Mouse (Mus musculus) stomach, postnatal 0 days (tissue): ENCODE data around the gene Hacl1. TPM values are rescaled to one million over a fixed set of nuclear protein-coding genes. Genes with fewer than 3 reads are reported as not detected.

Experiments used
- ATAC-seq: fragments of 200-750 bp; cut with Nextera tagmentation; 2 replicates; pipeline ENCODE4 v1.8.0; 2017; ENCODE audit not compliant: low FRiP score, low TSS enrichment
- DNase-seq: peaks from one replicate; pipeline ENCODE4 v3.0.0-alpha.2; 2016; ENCODE audit warnings: low spot score
- H3K27ac ChIP-seq: fragments of 300-500 bp; sonication (generic); replicated peaks from 2 replicates; pipeline ENCODE4 v1.5.1; 2014; ENCODE audit warnings: mild to moderate bottlenecking, control low read depth
- H3K27me3 ChIP-seq: fragments of 300-500 bp; sonication (generic); 2 replicates; pipeline ENCODE4 v1.6.1; 2014; ENCODE audit warnings: low read length; ENCODE audit not compliant: control insufficient read depth, insufficient read depth
- H3K36me3 ChIP-seq: fragments of 300-500 bp; sonication (generic); 2 replicates; pipeline ENCODE4 v1.6.1; 2014; ENCODE audit warnings: low read length, mixed read lengths; ENCODE audit not compliant: control insufficient read depth, insufficient read depth
- H3K4me1 ChIP-seq: fragments of 300-500 bp; sonication (generic); replicated peaks from 2 replicates; pipeline ENCODE4 v1.6.1; 2014; ENCODE audit warnings: antibody characterized with exemption; ENCODE audit not compliant: control insufficient read depth, insufficient read depth
- H3K4me2 ChIP-seq: fragments of 300-500 bp; sonication (generic); replicated peaks from 2 replicates; pipeline ENCODE4 v1.6.1; 2014; ENCODE audit warnings: low read depth, mild to moderate bottlenecking, control low read depth, moderate library complexity
- H3K4me3 ChIP-seq: fragments of 300-500 bp; sonication (generic); 2 replicates; pipeline ENCODE4 v1.5.1; 2014; ENCODE audit warnings: low read depth, low read length, control low read depth
- H3K9ac ChIP-seq: fragments of 300-500 bp; sonication (generic); 2 replicates; pipeline ENCODE4 v1.6.1; 2014; ENCODE audit warnings: mild to moderate bottlenecking, low read length, control low read depth, mixed read lengths
- H3K9me3 ChIP-seq: fragments of 300-500 bp; sonication (generic); 2 replicates; pipeline ENCODE4 v1.6.1; 2016; ENCODE audit warnings: low read length; ENCODE audit not compliant: control insufficient read depth
- CTCF ChIP-seq: IDR thresholded peaks from 2 replicates; pipeline ENCODE4 v1.5.1; 2016; ENCODE audit warnings: antibody characterized with exemption, low read depth, mild to moderate bottlenecking, moderate library complexity
- EP300 ChIP-seq: optimal IDR thresholded peaks from 2 replicates; pipeline ENCODE3; 2016; ENCODE audit warnings: antibody characterized with exemption
- WGBS: fragments of 180-500 bp; shearing (Covaris S2); extraction: QIAGEN DNeasy Blood & Tissue Kit; methylation state at CpG from one replicate; pipeline ENCODE4 v1.1.7; 2014; 5-methylcytosine and 5-hydroxymethylcytosine counted together
- polyA plus RNA-seq: library from polyadenylated mRNA; unstranded; fragments of >200 nt; fragmentation: Nextera tagmentation; extraction: Ambion mirVana; gene quantifications from 2 replicates; pipeline ENCODE4 v1.2.1, GENCODE M21; 2015

The Hacl1 gene
- polyA plus RNA-seq, 1 experiment from 2014 or later, result 10.9 TPM

DNA sequence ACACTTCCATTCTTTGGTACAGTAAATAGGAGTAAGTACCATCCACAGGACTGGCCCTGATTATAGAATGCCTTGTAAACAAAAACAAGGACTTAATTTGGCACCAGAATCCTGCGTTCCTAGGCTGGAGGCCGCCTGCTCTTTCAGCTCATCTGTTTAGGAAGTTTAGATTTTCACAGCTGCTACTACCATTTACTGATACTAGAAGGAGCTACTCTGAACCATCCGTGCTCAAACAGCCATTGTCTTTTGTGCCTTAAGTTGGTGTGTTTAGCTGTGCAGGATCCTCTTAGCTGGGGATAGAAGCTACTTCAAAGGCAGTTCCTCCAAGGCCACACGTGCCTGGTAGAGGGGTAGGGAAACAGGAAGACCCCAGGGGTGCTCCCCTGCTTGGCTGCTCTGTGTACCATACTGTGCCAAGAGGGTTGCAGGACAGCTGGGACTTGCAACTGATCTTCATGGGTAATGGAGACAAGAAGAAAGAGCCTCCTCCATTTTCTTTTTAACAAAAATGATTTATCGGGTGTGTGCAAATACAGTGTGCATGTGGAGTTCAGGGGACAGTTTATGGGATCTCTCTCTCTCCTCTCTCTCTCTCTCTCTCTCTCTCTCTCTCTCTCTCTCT is 41.0 kb upstream of the Hacl1 start:
- TF ChIP-seq EP300 (no peak), CTCF (no peak)
- Histone ChIP-seq H3K9ac (no peak overlapping the region), H3K4me1 (no peaks in the 10 kb centered on the region), H3K4me3 (no peak overlapping the region), H3K27ac (peak overlapping the region; percentile 45; the same call in 1 of the 2 replicates), H3K36me3 (no peaks in the 10 kb centered on the region), H3K27me3 (no peaks in the 10 kb centered on the region), H3K9me3 (no peaks in the 10 kb centered on the region), H3K4me2 (no peak overlapping the region)
- WGBS, result 36% methylated on average over 5 of the region's 5 CpGs
- DNase-seq, result no peak
- no peak for ATAC-seq

DNA sequence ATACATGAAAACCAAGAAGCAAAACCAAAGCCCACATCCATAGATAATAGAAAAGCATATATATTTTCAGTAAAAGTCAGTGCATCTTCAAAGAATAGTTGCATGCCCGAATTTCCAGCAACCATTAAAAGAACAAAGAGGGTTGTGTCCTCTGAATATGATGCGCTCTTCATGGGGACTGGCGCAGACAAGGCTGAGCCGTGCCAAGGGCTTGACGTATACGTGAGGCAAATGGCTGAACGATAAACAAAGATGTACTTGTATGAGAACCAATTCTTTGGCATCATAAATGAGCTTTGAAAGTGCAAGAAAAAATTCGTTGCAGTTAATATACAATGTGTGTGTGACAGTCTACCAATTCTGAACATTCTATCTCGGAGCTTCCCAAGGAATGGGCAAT is 40.2 kb upstream of the Hacl1 start:
- TF ChIP-seq CTCF (no peak), EP300 (no peak)
- H3K4me2 ChIP-seq, result no peak overlapping the region
- no peak overlapping the region for H3K27ac ChIP-seq
- WGBS, result 69% methylated on average over 9 of the region's 9 CpGs
- no peak for DNase-seq
- no peak for ATAC-seq
- H3K9ac ChIP-seq, result no peak overlapping the region
- H3K4me1 ChIP-seq, result no peaks in the 10 kb centered on the region
- no peaks in the 10 kb centered on the region for H3K27me3 ChIP-seq
- no peaks in the 10 kb centered on the region for H3K36me3 ChIP-seq
- H3K4me3 ChIP-seq, result no peak overlapping the region
- H3K9me3 ChIP-seq, result no peaks in the 10 kb centered on the region

DNA sequence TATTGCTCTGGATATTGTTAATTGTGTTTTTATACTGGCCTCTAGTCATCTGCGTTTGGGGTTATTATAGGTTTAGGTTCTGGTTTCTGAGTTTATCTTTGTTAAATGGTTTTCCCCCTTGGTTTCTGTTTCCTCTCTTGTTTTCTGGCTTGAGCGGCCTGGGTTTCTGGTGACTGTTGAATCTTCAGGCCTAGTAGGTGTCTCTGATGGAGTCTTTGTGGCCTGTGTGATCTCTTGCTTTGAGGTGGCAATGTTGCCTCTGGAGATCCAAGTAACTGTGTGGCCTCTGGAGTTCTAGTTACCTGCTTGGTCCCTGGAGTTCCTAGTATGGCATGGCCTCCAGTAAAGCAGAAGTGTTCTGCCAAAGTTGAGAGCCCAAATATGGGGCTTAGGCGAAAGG is 39.6 kb upstream of the Hacl1 start:
- H3K9me3 ChIP-seq, result no peaks in the 10 kb centered on the region
- DNase-seq (no peak), ATAC-seq (no peak)
- H3K4me1 ChIP-seq, result no peaks in the 10 kb centered on the region
- TF ChIP-seq CTCF (no peak), EP300 (no peak)
- no peak overlapping the region for H3K27ac ChIP-seq
- no peaks in the 10 kb centered on the region for H3K36me3 ChIP-seq
- H3K27me3 ChIP-seq, result no peaks in the 10 kb centered on the region
- no peak overlapping the region for H3K4me3 ChIP-seq
- H3K9ac ChIP-seq, result no peak overlapping the region
- no peak overlapping the region for H3K4me2 ChIP-seq
- WGBS, result 94% methylated on average over 3 of the region's 3 CpGs

- Histone ChIP-seq H3K9ac (no peak overlapping the region), H3K27me3 (no peaks in the 10 kb centered on the region), H3K4me1 (peaks cover 7% of the 10 kb centered on the region), H3K9me3 (no peaks in the 10 kb centered on the region), H3K36me3 (no peaks in the 10 kb centered on the region), H3K4me3 (no peak overlapping the region), H3K4me2 (no peak overlapping the region), H3K27ac (no peak overlapping the region)
- no peak for TF ChIP-seq EP300
- TF ChIP-seq CTCF, result no peak
- 64% methylated on average over 10 of the region's 10 CpGs for WGBS
- no peak for ATAC-seq
- no peak for DNase-seq
These were observed 30.7 kb upstream of the Hacl1 start for GRCm38 (mm10) chr14:31671635-31672320.

GRCm38 (mm10) chr14:31669642-31670490 is 28.8 kb upstream of the Hacl1 start:
- 66% methylated on average over 15 of the region's 15 CpGs for WGBS

More at GRCm38 (mm10) chr14:31669642-31670490, 28.8 kb upstream of the Hacl1 start:
- H3K4me2 ChIP-seq, result peak overlapping the region; percentile 27; the same call in 1 of the 2 replicates
- ATAC-seq, result peak; percentile 58; the same call in 1 of the 2 replicates
- H3K4me1 ChIP-seq, result peaks cover 9% of the 10 kb centered on the region
- no peak overlapping the region for H3K4me3 ChIP-seq
- H3K9me3 ChIP-seq, result no peaks in the 10 kb centered on the region
- no peak for DNase-seq
- peak overlapping the region; percentile 84 for H3K27ac ChIP-seq
- H3K36me3 ChIP-seq, result no peaks in the 10 kb centered on the region
- TF ChIP-seq EP300 (no peak), CTCF (no peak)
- no peak overlapping the region for H3K9ac ChIP-seq
- no peaks in the 10 kb centered on the region for H3K27me3 ChIP-seq
